Mouse (Mus musculus) bone marrow, adult 2 months (tissue): ENCODE data around the gene Kcnip3. TPM values are rescaled to one million over a fixed set of nuclear protein-coding genes. Genes with fewer than 3 reads are reported as not detected.

ENCODE experiments used
- H3K27ac ChIP-seq: fragments of 200-500 bp; 2 replicates; pipeline ENCODE4 v1.5.1; 2012; ENCODE audit warnings: low read depth, mild to moderate bottlenecking, control low read depth, inconsistent platforms, low read length; ENCODE audit not compliant: control insufficient read depth, poor library complexity, insufficient read depth
- H3K4me1 ChIP-seq: fragments of 200-500 bp; 2 replicates; pipeline ENCODE4 v1.6.1; 2011; ENCODE audit warnings: low read length; ENCODE audit not compliant: control insufficient read depth, insufficient read depth
- H3K4me3 ChIP-seq: fragments of 200-500 bp; replicated peaks from 2 replicates; pipeline ENCODE3; 2011; ENCODE audit warnings: mild to moderate bottlenecking, low read depth, low read length, control low read depth; ENCODE audit not compliant: control insufficient read depth
- CTCF ChIP-seq: fragments of 200-500 bp; IDR thresholded peaks from 2 replicates; pipeline ENCODE4 v1.5.1; 2011; ENCODE audit warnings: low read length, control low read depth; ENCODE audit not compliant: control insufficient read depth, insufficient read depth
- POLR2A ChIP-seq: fragments of 200-500 bp; IDR thresholded peaks from 2 replicates; pipeline ENCODE4 v1.6.1; 2011; ENCODE audit warnings: low read depth, mild to moderate bottlenecking, control low read depth, low read length, borderline replicate concordance; ENCODE audit not compliant: control insufficient read depth
- WGBS: fragments of 180-500 bp; shearing (Covaris S2); methylation state at CpG from one replicate; pipeline ENCODE4 v1.1.7; 2018; 5-methylcytosine and 5-hydroxymethylcytosine counted together
- polyA plus RNA-seq: library from polyadenylated mRNA; stranded (reverse); fragments of >200 nt; gene quantifications from 2 replicates; pipeline ENCODE4 v1.2.4, GENCODE M21; 2011; ENCODE audit warnings: low replicate concordance; ENCODE audit not compliant: missing spikeins, insufficient read depth, insufficient read length

Kcnip3 gene
- polyA plus RNA-seq, 1 experiment: 1.5 TPM

GRCm38 (mm10) chr2:127539494-127539893, 17.6 kb upstream of the Kcnip3 start:
- TF ChIP-seq CTCF (peak; percentile 37; the same call in 1 of the 2 replicates), POLR2A (no peak)
- H3K4me3 ChIP-seq: no peak overlapping the region
- 49% methylated on average over 4 of the region's 4 CpGs for WGBS
- H3K27ac ChIP-seq: no peak overlapping the region
- H3K4me1 ChIP-seq: no peaks in the 10 kb centered on the region

GRCm38 (mm10) chr2:127537548-127537947, 15.7 kb upstream of the Kcnip3 start:
- Histone ChIP-seq H3K4me1 (no peaks in the 10 kb centered on the region), H3K4me3 (no peak overlapping the region), H3K27ac (no peak overlapping the region)
- TF ChIP-seq POLR2A (no peak), CTCF (no peak)
- WGBS: 64% methylated on average over 3 of the region's 3 CpGs

- H3K27ac ChIP-seq: no peak overlapping the region
- no peak overlapping the region for H3K4me3 ChIP-seq
- 70% methylated on average over 9 of the region's 9 CpGs for WGBS
- no peak for TF ChIP-seq POLR2A
- TF ChIP-seq CTCF: no peak
- H3K4me1 ChIP-seq: no peaks in the 10 kb centered on the region
Measured at GRCm38 (mm10) chr2:127535363-127535762, 13.5 kb upstream of the Kcnip3 start.

- 12% methylated on average over 9 of the region's 9 CpGs for WGBS
- TF ChIP-seq CTCF (no peak), POLR2A (no peak)
- Histone ChIP-seq H3K4me1 (no peaks in the 10 kb centered on the region), H3K27ac (no peak overlapping the region), H3K4me3 (no peak overlapping the region)
Measured at GRCm38 (mm10) chr2:127532379-127532778, 10.5 kb upstream of the Kcnip3 start.

- TF ChIP-seq POLR2A (no peak), CTCF (no peak)
- Histone ChIP-seq H3K4me3 (no peak overlapping the region), H3K4me1 (no peaks in the 10 kb centered on the region), H3K27ac (no peak overlapping the region)
- 78% methylated on average over 2 of the region's 2 CpGs for WGBS
Measured at GRCm38 (mm10) chr2:127531592-127531991, 9.7 kb upstream of the Kcnip3 start.

- Histone ChIP-seq H3K4me1 (no peaks in the 10 kb centered on the region), H3K27ac (no peak overlapping the region), H3K4me3 (no peak overlapping the region)
- TF ChIP-seq CTCF (no peak), POLR2A (no peak)
- 81% methylated on average over 3 of the region's 3 CpGs for WGBS
Measured at GRCm38 (mm10) chr2:127530418-127530817, 8.5 kb upstream of the Kcnip3 start.

GRCm38 (mm10) chr2:127525004-127525775, 3.3 kb upstream of the Kcnip3 start:
- H3K27ac ChIP-seq: no peak overlapping the region
- peaks cover 5% of the 10 kb centered on the region; the same call in 1 of the 2 replicates for H3K4me1 ChIP-seq
- H3K4me3 ChIP-seq: no peak overlapping the region
- no peak for TF ChIP-seq POLR2A
- no peak for TF ChIP-seq CTCF
- 69% methylated on average over 3 of the region's 3 CpGs for WGBS

GRCm38 (mm10) chr2:127523950-127524729, 2.2 kb upstream of the Kcnip3 start:
- WGBS: 1% methylated on average over 7 of the region's 7 CpGs
- TF ChIP-seq CTCF: no peak
- no peak for TF ChIP-seq POLR2A
- Histone ChIP-seq H3K4me1 (peaks cover 7% of the 10 kb centered on the region; the same call in 1 of the 2 replicates), H3K4me3 (no peak overlapping the region), H3K27ac (peak overlapping the region; percentile 32)
